Mouse (Mus musculus) cerebellum, adult 2 months (tissue): ENCODE measurements around the gene Fndc3b.

Experiments used
- CTCF ChIP-seq: fragments of 200-500 bp; IDR thresholded peaks from 2 replicates; pipeline ENCODE4 v1.5.1; 2011; ENCODE audit warnings: low read depth, mild to moderate bottlenecking, control low read depth, low read length, moderate library complexity, borderline replicate concordance; ENCODE audit not compliant: insufficient read depth
- POLR2A ChIP-seq: fragments of 200-500 bp; IDR thresholded peaks from 2 replicates; pipeline ENCODE4 v1.6.1; 2011; ENCODE audit warnings: low read length, control low read depth, borderline replicate concordance; ENCODE audit not compliant: insufficient read depth

- TF ChIP-seq POLR2A (no peak), CTCF (no peak)
Observed at GRCm38 (mm10) chr3:27416786-27417185, 294.3 kb downstream of the Fndc3b start.
